17 mouse cellular contexts compared by ENCODE assay signal in genomic region chr6:28857198-28858180, GRCm38 (mm10). TPM values are rescaled to one million over a fixed set of nuclear protein-coding genes. Genes with fewer than 3 reads are reported as not detected.
DNase-seq lines count a peak whose midpoint lies in the region; ATAC-seq and TF ChIP-seq lines count a peak whose summit lies in the region.
"Had no signal": no experiment of that assay in that cellular context is flagged by ENCODE, and none has a peak within 500 bp of the region (broad histone marks: within the 10 kb centered on the region; RNA-seq: fewer than 3 reads in every experiment).

No protein-coding gene starts in this region.

- DNase-seq in heart, postnatal 14 days: no peak
- peak; percentile 31 for DNase-seq in c-Kit-positive CD71-positive TER-119-negative erythroid progenitor cells, embryonic 14.5 days (ENCODE audit: low read depth)
- no peak for DNase-seq in layer of hippocampus, adult 2 months (ENCODE audit: low spot score in 2 of 2)
- DNase-seq in adrenal gland, adult (ENCODE audit: inconsistent age in 2 of 2, low spot score in 1 of 2): no peak
- DNase-seq: adrenal gland, postnatal 25 days; cerebellum, adult 9-11 months; embryo, embryonic 11 days; kidney, adult 18-20 months; kidney, postnatal 4 days; right cerebral cortex, postnatal 14 days had no signal

- TF ChIP-seq CTCF in layer of hippocampus, adult 2 months (conservative IDR thresholded peaks at IDR 0.05): no peak

- H3K4me3 ChIP-seq in heart, embryonic 14.5 days (ENCODE audit: control insufficient read depth in 1 of 2, insufficient read depth in 1 of 2, low read depth in 1 of 2, low read length in 2 of 2): no peak overlapping the region
- peak overlapping the region; percentile 7 for H3K4me3 ChIP-seq in megakaryocyte, embryonic 14.5 days (replicated peaks)
- no peak overlapping the region for H3K4me3 ChIP-seq in layer of hippocampus, adult 2 months
- H3K4me3 ChIP-seq: forebrain, embryonic 13.5 days; hindbrain, embryonic 15.5 days; limb, embryonic 12.5 days had no signal

- H3K36me3 ChIP-seq in heart, embryonic 14.5 days (ENCODE audit: control insufficient read depth, insufficient read depth, low read length): no peaks in the 10 kb centered on the region
- H3K36me3 ChIP-seq in megakaryocyte, embryonic 14.5 days (replicated peaks; ENCODE audit: low read length): peaks cover 48% of the 10 kb centered on the region
- H3K36me3 ChIP-seq: hindbrain, embryonic 15.5 days; limb, embryonic 12.5 days had no signal

- H3K4me2 ChIP-seq in heart, embryonic 14.5 days (ENCODE audit: low read length): no peak overlapping the region
- H3K4me2 ChIP-seq: forebrain, embryonic 13.5 days; hindbrain, embryonic 15.5 days; limb, embryonic 12.5 days had no signal

- H3K27ac ChIP-seq in heart, embryonic 14.5 days (replicated peaks in 1 of 2; ENCODE audit: control insufficient read depth in 1 of 2, insufficient read depth in 1 of 2, low read depth in 2 of 2, low read length in 2 of 2): peak overlapping the region; percentile 8 to 47; a peak in 2 of 4 replicates
- H3K27ac ChIP-seq in layer of hippocampus, adult 2 months: no peak overlapping the region
- H3K27ac ChIP-seq: forebrain, embryonic 13.5 days; hindbrain, embryonic 15.5 days; limb, embryonic 12.5 days had no signal

- H3K9me3 ChIP-seq in heart, embryonic 14.5 days (ENCODE audit: control insufficient read depth, low read length): no peaks in the 10 kb centered on the region
- no peaks in the 10 kb centered on the region for H3K9me3 ChIP-seq in megakaryocyte, embryonic 14.5 days
- H3K9me3 ChIP-seq: forebrain, embryonic 13.5 days; hindbrain, embryonic 15.5 days; limb, embryonic 12.5 days had no signal

- peaks cover 27 to 48% of the 10 kb centered on the region in 2 experiments for H3K4me1 ChIP-seq in heart, embryonic 14.5 days (ENCODE audit: control insufficient read depth in 2 of 2, insufficient read depth in 2 of 2, low read length in 2 of 2)
- H3K4me1 ChIP-seq in megakaryocyte, embryonic 14.5 days: peaks cover 85% of the 10 kb centered on the region

- WGBS in heart, embryonic 14.5 days: 26% methylated on average over 2 of the region's 2 CpGs

- no peaks in the 10 kb centered on the region for H3K27me3 ChIP-seq in heart, embryonic 14.5 days (ENCODE audit: control insufficient read depth, insufficient read depth, low read length)
- H3K27me3 ChIP-seq in megakaryocyte, embryonic 14.5 days (replicated peaks): no peaks in the 10 kb centered on the region
- H3K27me3 ChIP-seq: hindbrain, embryonic 15.5 days; limb, embryonic 12.5 days had no signal

- 0 out of 2 replicates have a peak overlapping the region, but pooled peaks have one; percentile 18 for H3K9ac ChIP-seq in heart, embryonic 14.5 days (ENCODE audit: low read length)
- H3K9ac ChIP-seq: forebrain, embryonic 13.5 days; hindbrain, embryonic 15.5 days; limb, embryonic 12.5 days had no signal

- intact Hi-C loops in heart, postnatal 14 days (cut with DNase I): no loop called here

- ATAC-seq in heart, embryonic 14.5 days (ENCODE audit: insufficient number of reproducible peaks, insufficient read depth, low FRiP score, low read depth): 0 out of 2 replicates have a peak, but pooled peaks have one; percentile 40
- no peak for ATAC-seq in megakaryocyte, adult 5-6 weeks (ENCODE audit: poor library complexity, severe bottlenecking)
- ATAC-seq: forebrain, embryonic 13.5 days; midbrain, embryonic 16.5 days had no signal

RNA-seq across cellular contexts. Expression of gene Lrrc4, which starts 25.9 kb away (rescaled TPM):
- 0.45 and 0.82 TPM in 2 replicates for polyA plus RNA-seq in heart, embryonic 14.5 days (2014; fragmentation: Nextera tagmentation; extraction: Ambion mirVana)
- under 1 TPM; 0.22 to 0.43 TPM for total RNA-seq in heart, postnatal 14 days (2021)
- 0.06 TPM in 1 of 2 replicates, not detected in the other for polyA plus RNA-seq in megakaryocyte, embryonic 14.5 days (2012; ENCODE audit: insufficient read depth, low replicate concordance)
- total RNA-seq in megakaryocyte, adult 5-6 weeks (2015): not detected in 2 replicates
- 0.07 TPM in 1 of 2 replicates, not detected in the other for total RNA-seq in megakaryocyte, adult 5-6 weeks (2017)
- total RNA-seq in layer of hippocampus, adult 2 months (2021): 10 to 100 TPM; 96.2 to 98.8 TPM

Comparison
In these comparisons a context has a peak if more than half of its experiments do, and no peak if none do; other contexts are left out.
1. RNA of gene Lrrc4, which starts 25.9 kb away (total RNA-seq): 96.2 to 98.8 TPM in layer of hippocampus, adult 2 months; 0.22 to 0.43 TPM in heart, postnatal 14 days and 0.07 TPM in megakaryocyte, adult 5-6 weeks; every median in the first group is over 10 times any median in the second.